Mouse (Mus musculus) neural tube, embryonic 11.5 days (tissue): ENCODE results near the gene 2010109A12Rik. TPM values are rescaled to one million over a fixed set of nuclear protein-coding genes. Genes with fewer than 3 reads are reported as not detected.

Experiments
- ATAC-seq: fragments of 200-750 bp; cut with Nextera tagmentation; 2 replicates; pipeline ENCODE4 v1.8.0; 2017; ENCODE audit warnings: moderate number of reproducible peaks, mild to moderate bottlenecking, moderate TSS enrichment, moderate library complexity; ENCODE audit not compliant: insufficient read depth, low FRiP score, low TSS enrichment
- DNase-seq: peaks from one replicate; pipeline ENCODE4 v3.0.0-alpha.2; 2015; ENCODE audit warnings: low spot score
- H3K27ac ChIP-seq: fragments of 300-500 bp; sonication (generic); 2 replicates; pipeline ENCODE4 v1.5.1; 2014; ENCODE audit warnings: low read depth, mild to moderate bottlenecking, low read length
- H3K27me3 ChIP-seq: fragments of 300-500 bp; sonication (generic); 2 replicates; pipeline ENCODE4 v1.6.1; 2014; ENCODE audit warnings: mild to moderate bottlenecking, low read length, mixed read lengths; ENCODE audit not compliant: control insufficient read depth, insufficient read depth
- H3K36me3 ChIP-seq: fragments of 300-500 bp; sonication (generic); 2 replicates; pipeline ENCODE4 v1.6.1; 2014; ENCODE audit warnings: mild to moderate bottlenecking, low read length, moderate library complexity, mixed read lengths; ENCODE audit not compliant: control insufficient read depth, insufficient read depth
- H3K4me1 ChIP-seq: fragments of 300-500 bp; sonication (generic); 2 replicates; pipeline ENCODE4 v1.6.1; 2014; ENCODE audit warnings: low read length, mixed read lengths; ENCODE audit not compliant: control insufficient read depth, insufficient read depth
- H3K4me2 ChIP-seq: fragments of 300-500 bp; sonication (generic); 2 replicates; pipeline ENCODE4 v1.6.1; 2014; ENCODE audit warnings: low read depth, mild to moderate bottlenecking, moderate library complexity
- H3K4me3 ChIP-seq: fragments of 300-500 bp; sonication (generic); 2 replicates; pipeline ENCODE4 v1.5.1; 2014; ENCODE audit warnings: low read depth, low read length
- H3K9ac ChIP-seq: fragments of 300-500 bp; sonication (generic); 2 replicates; pipeline ENCODE4 v1.6.1; 2014; ENCODE audit warnings: mild to moderate bottlenecking, low read length
- H3K9me3 ChIP-seq: fragments of 300-500 bp; sonication (generic); 2 replicates; pipeline ENCODE4 v1.6.1; 2016; ENCODE audit warnings: low read length; ENCODE audit not compliant: control insufficient read depth
- WGBS: fragments of 180-500 bp; shearing (Covaris S2); extraction: QIAGEN DNeasy Blood & Tissue Kit; methylation state at CpG from one replicate; pipeline ENCODE4 v1.1.7; 2014; 5-methylcytosine and 5-hydroxymethylcytosine counted together
- polyA plus RNA-seq: library from polyadenylated mRNA; unstranded; fragments of >200 nt; fragmentation: Nextera tagmentation; extraction: Ambion mirVana; gene quantifications from 2 replicates; pipeline ENCODE4 v1.2.1, GENCODE M21; 2014

Gene 2010109A12Rik
- 0.45 and 1.1 TPM in 2 replicates for polyA plus RNA-seq

- WGBS, result under 1% methylated on average over 76 of the region's 79 CpGs
- peak within 1 kb of the TSS; percentile 96 for H3K4me3 ChIP-seq
- H3K27ac ChIP-seq, result peak within 1 kb of the TSS; percentile 85
- H3K9ac ChIP-seq, result peak within 1 kb of the TSS; percentile 91
- H3K9me3 ChIP-seq, result no peaks in the 10 kb centered on the region
- H3K36me3 ChIP-seq, result no peaks in the 10 kb centered on the region
- no peaks in the 10 kb centered on the region for H3K27me3 ChIP-seq
- DNase-seq (peak; percentile 98), ATAC-seq (peak; percentile 95)
- peak within 1 kb of the TSS; percentile 75 for H3K4me2 ChIP-seq
- peaks cover 11% of the 10 kb centered on the region; the same call in 1 of the 2 replicates for H3K4me1 ChIP-seq
These were observed at the start of gene 2010109A12Rik, which contains the start of gene Ccni for GRCm38 (mm10) chr5:93206109-93207005. TSS of gene 2010109A12Rik (plus strand) at chr5:93206518. TSS of gene Ccni (minus strand) at chr5:93206495.

GRCm38 (mm10) chr5:93163541-93163940 lies 42.8 kb upstream of the 2010109A12Rik start:
- Histone ChIP-seq H3K36me3 (peaks cover 17% of the 10 kb centered on the region), H3K4me3 (no peak overlapping the region), H3K4me2 (no peak overlapping the region), H3K27ac (no peak overlapping the region), H3K27me3 (no peaks in the 10 kb centered on the region), H3K9ac (no peak overlapping the region), H3K4me1 (no peaks in the 10 kb centered on the region), H3K9me3 (no peaks in the 10 kb centered on the region)
- DNase-seq (peak; percentile 43), ATAC-seq (no peak; the same call in 1 of the 2 replicates)
- 87% methylated on average over 3 of the region's 3 CpGs for WGBS

- Histone ChIP-seq H3K27me3 (no peaks in the 10 kb centered on the region), H3K4me3 (no peak overlapping the region), H3K36me3 (peaks cover 7% of the 10 kb centered on the region), H3K4me2 (no peak overlapping the region), H3K4me1 (no peaks in the 10 kb centered on the region), H3K9ac (no peak overlapping the region), H3K9me3 (no peaks in the 10 kb centered on the region), H3K27ac (no peak overlapping the region)
- no peak for DNase-seq
- 94% methylated on average over 11 of the region's 11 CpGs for WGBS
- ATAC-seq, result no peak
These were observed 38.3 kb upstream of the 2010109A12Rik start for GRCm38 (mm10) chr5:93167919-93168516.

GRCm38 (mm10) chr5:93168654-93169053 lies 37.7 kb upstream of the 2010109A12Rik start:
- Histone ChIP-seq H3K36me3 (peaks cover 7% of the 10 kb centered on the region), H3K27ac (no peak overlapping the region), H3K9me3 (no peaks in the 10 kb centered on the region), H3K4me1 (no peaks in the 10 kb centered on the region), H3K4me2 (no peak overlapping the region), H3K27me3 (no peaks in the 10 kb centered on the region), H3K9ac (no peak overlapping the region), H3K4me3 (no peak overlapping the region)
- no peak for DNase-seq
- no peak for ATAC-seq
- WGBS, result 89% methylated on average over 6 of the region's 6 CpGs

GRCm38 (mm10) chr5:93171420-93171819 lies 34.9 kb upstream of the 2010109A12Rik start:
- no peak overlapping the region for H3K9ac ChIP-seq
- H3K4me1 ChIP-seq, result no peaks in the 10 kb centered on the region
- H3K4me2 ChIP-seq, result no peak overlapping the region
- no peaks in the 10 kb centered on the region for H3K27me3 ChIP-seq
- H3K27ac ChIP-seq, result no peak overlapping the region
- peaks cover 4% of the 10 kb centered on the region for H3K36me3 ChIP-seq
- no peaks in the 10 kb centered on the region for H3K9me3 ChIP-seq
- no peak overlapping the region for H3K4me3 ChIP-seq
- ATAC-seq, result no peak
- DNase-seq, result no peak
- 97% methylated on average over 15 of the region's 15 CpGs for WGBS

- H3K9ac ChIP-seq, result no peak overlapping the region
- no peak for ATAC-seq
- no peaks in the 10 kb centered on the region for H3K27me3 ChIP-seq
- no peak overlapping the region for H3K27ac ChIP-seq
- no peak overlapping the region for H3K4me2 ChIP-seq
- peaks cover 2% of the 10 kb centered on the region for H3K36me3 ChIP-seq
- DNase-seq, result no peak
- WGBS, result 88% methylated on average over 6 of the region's 6 CpGs
- H3K4me3 ChIP-seq, result no peak overlapping the region
- no peaks in the 10 kb centered on the region for H3K9me3 ChIP-seq
- H3K4me1 ChIP-seq, result no peaks in the 10 kb centered on the region
These were observed 33.8 kb upstream of the 2010109A12Rik start for GRCm38 (mm10) chr5:93172536-93172935.

- Histone ChIP-seq H3K9me3 (no peaks in the 10 kb centered on the region), H3K36me3 (peaks cover 2% of the 10 kb centered on the region), H3K27me3 (no peaks in the 10 kb centered on the region), H3K27ac (no peak overlapping the region), H3K4me1 (no peaks in the 10 kb centered on the region), H3K9ac (no peak overlapping the region), H3K4me3 (no peak overlapping the region), H3K4me2 (no peak overlapping the region)
- 91% methylated on average over 6 of the region's 6 CpGs for WGBS
- no peak for ATAC-seq
- DNase-seq, result no peak
These were observed 31.6 kb upstream of the 2010109A12Rik start for GRCm38 (mm10) chr5:93174675-93175074.

- Histone ChIP-seq H3K4me2 (no peak overlapping the region), H3K9me3 (no peaks in the 10 kb centered on the region), H3K36me3 (peaks cover 4% of the 10 kb centered on the region), H3K4me1 (no peaks in the 10 kb centered on the region), H3K27ac (no peak overlapping the region), H3K4me3 (no peak overlapping the region), H3K9ac (no peak overlapping the region), H3K27me3 (no peaks in the 10 kb centered on the region)
- DNase-seq (no peak), ATAC-seq (no peak)
- 84% methylated on average over 6 of the region's 6 CpGs for WGBS
These were observed 27.7 kb upstream of the 2010109A12Rik start for GRCm38 (mm10) chr5:93178616-93179015.
